Mouse (Mus musculus) midbrain, postnatal 0 days (tissue): ENCODE data around the gene Tagap. TPM values are rescaled to one million over a fixed set of nuclear protein-coding genes. Genes with fewer than 3 reads are reported as not detected.
"Not testable (repeated sequence)": the region's sequence is repeated elsewhere in the genome, so short reads cannot be mapped to it uniquely, and the experiment has no call there.

Experiments
- ATAC-seq: fragments of 200-750 bp; cut with Nextera tagmentation; 2 replicates; pipeline ENCODE4 v1.8.0; 2017; ENCODE audit warnings: moderate number of reproducible peaks, mild to moderate bottlenecking, moderate TSS enrichment, moderate library complexity; ENCODE audit not compliant: low FRiP score
- DNase-seq: peaks from one replicate; pipeline ENCODE4 v3.0.0-alpha.2; 2015; ENCODE audit warnings: low spot score
- H3K27ac ChIP-seq: fragments of 300-500 bp; sonication (generic); 2 replicates; pipeline ENCODE4 v1.5.1; 2014; ENCODE audit warnings: low read depth, mild to moderate bottlenecking, low read length, mixed read lengths
- H3K27me3 ChIP-seq: fragments of 300-500 bp; sonication (generic); 2 replicates; pipeline ENCODE4 v1.6.1; 2014; ENCODE audit warnings: low read length, control low read depth, mixed read lengths; ENCODE audit not compliant: insufficient read depth
- H3K36me3 ChIP-seq: fragments of 300-500 bp; sonication (generic); 2 replicates; pipeline ENCODE4 v1.6.1; 2014; ENCODE audit warnings: low read length, control low read depth, mixed read lengths; ENCODE audit not compliant: insufficient read depth
- H3K4me1 ChIP-seq: fragments of 300-500 bp; sonication (generic); 2 replicates; pipeline ENCODE4 v1.6.1; 2014; ENCODE audit warnings: mild to moderate bottlenecking, control low read depth, antibody characterized with exemption, low read length, mixed read lengths; ENCODE audit not compliant: insufficient read depth
- H3K4me2 ChIP-seq: fragments of 300-500 bp; sonication (generic); 2 replicates; pipeline ENCODE4 v1.6.1; 2014; ENCODE audit warnings: low read depth, mild to moderate bottlenecking, low read length, mixed read lengths; ENCODE audit not compliant: poor library complexity, severe bottlenecking
- H3K4me3 ChIP-seq: fragments of 300-500 bp; sonication (generic); 2 replicates; pipeline ENCODE4 v1.5.1; 2014; ENCODE audit warnings: low read depth, mild to moderate bottlenecking, low read length, moderate library complexity
- H3K9ac ChIP-seq: fragments of 300-500 bp; sonication (generic); replicated peaks from 2 replicates; pipeline ENCODE4 v1.6.1; 2014; ENCODE audit warnings: mild to moderate bottlenecking, low read length, moderate library complexity, mixed read lengths; ENCODE audit not compliant: poor library complexity, severe bottlenecking
- H3K9me3 ChIP-seq: fragments of 300-500 bp; sonication (generic); 2 replicates; pipeline ENCODE4 v1.6.1; 2016; ENCODE audit warnings: low read length, control low read depth
- CTCF ChIP-seq: IDR thresholded peaks from 2 replicates; pipeline ENCODE4 v1.5.1; 2016; ENCODE audit warnings: antibody characterized with exemption, mild to moderate bottlenecking
- WGBS: fragments of 180-500 bp; shearing (Covaris S2); extraction: QIAGEN DNeasy Blood & Tissue Kit; methylation state at CpG from one replicate; pipeline ENCODE4 v1.1.7; 2014; 5-methylcytosine and 5-hydroxymethylcytosine counted together
- polyA plus RNA-seq: library from polyadenylated mRNA; unstranded; fragments of >200 nt; fragmentation: Nextera tagmentation; extraction: Ambion mirVana; gene quantifications from 2 replicates; pipeline ENCODE4 v1.2.1, GENCODE M21; 2015
- total RNA-seq: library from RNA; depleted of rRNA; stranded (reverse); fragments of >200 nt; gene quantifications from 2 replicates; pipeline ENCODE4 v1.2.3, GENCODE M21; 2014; rRNA removed

Tagap gene
- total and polyA plus RNA-seq, 2 experiments from 2014 or later: 0.32 to 0.55 TPM

DNA sequence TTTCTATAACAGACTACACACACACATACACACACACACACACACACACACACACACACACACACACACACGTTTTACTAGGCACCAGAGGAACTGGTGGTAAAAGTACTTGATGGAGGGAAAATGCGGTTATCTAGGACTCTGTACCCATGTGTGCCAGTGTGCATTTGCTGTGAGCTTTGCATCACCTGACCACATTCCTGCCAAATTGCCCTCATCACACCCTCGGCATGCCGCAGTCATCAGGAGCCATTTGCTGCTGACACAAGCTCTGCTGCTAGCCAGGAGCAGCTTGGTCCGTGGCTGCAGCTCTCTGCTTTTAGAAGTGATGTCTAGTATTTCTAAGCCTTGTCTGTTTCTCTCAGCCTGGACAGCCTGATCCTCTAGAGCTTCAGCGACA lies 44.0 kb downstream of the Tagap start:
- 44% methylated on average over 1 of the region's 6 CpGs for WGBS
- not testable (repeated sequence) for H3K4me1 ChIP-seq, ATAC-seq

DNA sequence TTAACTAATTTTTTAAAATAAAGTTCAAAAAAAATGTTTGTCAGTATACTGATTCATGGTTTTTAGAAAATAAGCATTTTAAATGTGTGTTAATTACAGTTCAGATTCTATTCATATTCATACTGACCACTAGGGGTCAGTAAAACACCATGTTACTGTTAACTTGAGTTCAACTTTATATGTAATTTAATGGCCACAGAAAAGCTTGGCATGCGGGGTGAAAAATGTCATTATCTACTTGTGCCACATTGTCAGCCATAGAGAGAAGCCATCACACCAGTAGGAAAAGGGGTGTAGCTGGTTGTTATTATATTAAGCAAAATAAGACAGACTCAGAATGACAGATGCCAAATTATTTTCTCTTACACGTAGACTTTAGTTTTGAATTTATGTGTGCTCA lies 57.7 kb downstream of the Tagap start:
- not testable (repeated sequence) for ATAC-seq, H3K36me3 ChIP-seq, H3K4me3 ChIP-seq, H3K4me1 ChIP-seq, H3K27me3 ChIP-seq, H3K4me2 ChIP-seq, DNase-seq, H3K9me3 ChIP-seq, H3K9ac ChIP-seq, H3K27ac ChIP-seq
- peak; percentile 11; the same call in 1 of the 2 replicates for TF ChIP-seq CTCF
- 64% methylated on average over 1 of the region's 2 CpGs for WGBS

More for the DNA sequence above, 44.0 kb downstream of the Tagap start:
- not testable (repeated sequence) for H3K36me3 ChIP-seq, H3K4me2 ChIP-seq, H3K9me3 ChIP-seq, H3K27ac ChIP-seq, H3K27me3 ChIP-seq, H3K4me3 ChIP-seq, H3K9ac ChIP-seq, DNase-seq

Other genes starting within 250 kb of the Tagap start
- gene Fndc1, start 98.7 kb upstream of the Tagap start, total RNA-seq: 6.0 and 12.0 TPM in 2 replicates
- 7.6 and 8.4 TPM in 2 replicates for gene Fndc1, start 98.7 kb upstream of the Tagap start, polyA plus RNA-seq
- gene Rsph3a, start 19.6 kb downstream of the Tagap start, total RNA-seq: 21.0 and 37.5 TPM in 2 replicates
- gene Rsph3a, start 19.6 kb downstream of the Tagap start, polyA plus RNA-seq: 64.2 and 67.3 TPM in 2 replicates
- 3.5 and 5.8 TPM in 2 replicates for gene Gm49673, start 221.8 kb downstream of the Tagap start, total RNA-seq
- gene Gm49673, start 221.8 kb downstream of the Tagap start, polyA plus RNA-seq: 0.48 TPM in 1 of 2 replicates, not detected in the other
- 12.9 and 17.4 TPM in 2 replicates for gene Rnaset2a, start 222.1 kb downstream of the Tagap start, total RNA-seq
- gene Rnaset2a, start 222.1 kb downstream of the Tagap start, polyA plus RNA-seq: 12.6 and 15.1 TPM in 2 replicates
- gene Fgfr1op, start 239.5 kb downstream of the Tagap start, total RNA-seq: 13.2 and 19.1 TPM in 2 replicates
- gene Fgfr1op, start 239.5 kb downstream of the Tagap start, polyA plus RNA-seq: 16.6 and 17.9 TPM in 2 replicates